Mouse (Mus musculus) heart, embryonic 16.5 days (tissue): ENCODE data around the gene Nupl2. TPM values are rescaled to one million over a fixed set of nuclear protein-coding genes. Genes with fewer than 3 reads are reported as not detected.

Source experiments
- polyA plus RNA-seq: library from polyadenylated mRNA; unstranded; fragments of >200 nt; fragmentation: Nextera tagmentation; extraction: Ambion mirVana; gene quantifications from 2 replicates; pipeline ENCODE4 v1.2.1, GENCODE M21; 2015

Nupl2 gene
- polyA plus RNA-seq, 1 experiment from 2014 or later, result 13.2 TPM

Other genes starting within 250 kb of the Nupl2 start
- gene Fam126a, start 134.3 kb upstream of the Nupl2 start, polyA plus RNA-seq, result 34.1 and 35.0 TPM in 2 replicates
- 43.8 and 49.2 TPM in 2 replicates for gene Klhl7, start 64.4 kb upstream of the Nupl2 start, polyA plus RNA-seq
- gene Kcnh2, start 186.6 kb downstream of the Nupl2 start, polyA plus RNA-seq, result 18.0 and 25.2 TPM in 2 replicates
- gene Nos3, start 199.8 kb downstream of the Nupl2 start, polyA plus RNA-seq, result 27.3 and 31.9 TPM in 2 replicates
- 2.3 and 2.6 TPM in 2 replicates for gene Atg9b, start 227.2 kb downstream of the Nupl2 start, polyA plus RNA-seq
- gene Abcb8, start 228.7 kb downstream of the Nupl2 start, polyA plus RNA-seq, result 71.1 and 77.3 TPM in 2 replicates
- 0.14 TPM in 1 of 2 replicates, not detected in the other for gene Asic3, start 248.4 kb downstream of the Nupl2 start, polyA plus RNA-seq